Mouse (Mus musculus) C2C12 (cell line): Measurements from ENCODE around the gene Cebpe.

Experiments used
- CTCF ChIP-seq: IDR thresholded peaks from one replicate; pipeline ENCODE4 v1.5.1; 2011; ENCODE audit not compliant: control insufficient read depth, insufficient read depth, insufficient read length
- FOSL1 ChIP-seq: IDR thresholded peaks from one replicate; pipeline ENCODE4 v1.8.0; 2011; ENCODE audit warnings: mild to moderate bottlenecking, low read length; ENCODE audit not compliant: poor library complexity, insufficient read depth, severe bottlenecking
- USF1 ChIP-seq: IDR thresholded peaks from one replicate; pipeline ENCODE4 v1.6.1; 2011; ENCODE audit warnings: low read depth, mild to moderate bottlenecking, control low read depth, moderate library complexity

DNA sequence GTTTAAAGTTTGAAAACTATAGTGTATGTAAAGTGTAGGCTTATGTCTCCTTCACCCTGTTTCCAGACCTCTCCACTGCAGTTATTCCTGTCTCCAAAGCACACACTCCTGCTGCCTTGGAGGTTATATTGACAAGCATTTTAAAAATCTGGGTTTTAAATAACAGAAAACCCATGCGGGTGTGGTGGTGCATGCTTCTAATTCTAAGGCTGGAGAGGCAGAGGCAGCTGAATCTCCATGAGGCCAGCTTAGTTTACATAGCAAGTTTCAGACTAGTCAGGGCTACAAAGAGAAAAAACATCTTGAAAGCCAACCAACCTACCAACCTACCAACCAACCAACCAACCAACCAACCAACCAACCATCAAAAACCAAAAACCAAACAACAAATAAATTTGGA is 3.4 kb upstream of the Cebpe start:
- TF ChIP-seq CTCF (no peak), FOSL1 (no peak), USF1 (no peak)
